Mouse (Mus musculus) cortical plate, adult 2 months (tissue): ENCODE results near the gene Krt71.

Experiments
- CTCF ChIP-seq: fragments of 200-500 bp; IDR thresholded peaks from 2 replicates; pipeline ENCODE4 v1.5.1; 2011; ENCODE audit warnings: mild to moderate bottlenecking, control low read depth, low read length; ENCODE audit not compliant: insufficient read depth; ENCODE audit errors: extremely low read depth
- POLR2A ChIP-seq: fragments of 200-500 bp; IDR thresholded peaks from 2 replicates; pipeline ENCODE4 v1.6.1; 2011; ENCODE audit warnings: mild to moderate bottlenecking, low read length, control low read depth; ENCODE audit not compliant: insufficient read depth; ENCODE audit errors: extremely low read depth

GRCm38 (mm10) chr15:101694207-101694606 lies 48.7 kb downstream of the Krt71 start, which contains the start of gene Krt6a:
- TF ChIP-seq CTCF: no peak
- TF ChIP-seq POLR2A: no peak
